Mouse (Mus musculus): Measurements from ENCODE around the gene Ppp2r5c. TPM values are rescaled to one million over a fixed set of nuclear protein-coding genes. Genes with fewer than 3 reads are reported as not detected.

Ppp2r5c gene
- total and polyA plus RNA-seq, 2 experiments from 2014 or later: 104 to 118 TPM

DNA sequence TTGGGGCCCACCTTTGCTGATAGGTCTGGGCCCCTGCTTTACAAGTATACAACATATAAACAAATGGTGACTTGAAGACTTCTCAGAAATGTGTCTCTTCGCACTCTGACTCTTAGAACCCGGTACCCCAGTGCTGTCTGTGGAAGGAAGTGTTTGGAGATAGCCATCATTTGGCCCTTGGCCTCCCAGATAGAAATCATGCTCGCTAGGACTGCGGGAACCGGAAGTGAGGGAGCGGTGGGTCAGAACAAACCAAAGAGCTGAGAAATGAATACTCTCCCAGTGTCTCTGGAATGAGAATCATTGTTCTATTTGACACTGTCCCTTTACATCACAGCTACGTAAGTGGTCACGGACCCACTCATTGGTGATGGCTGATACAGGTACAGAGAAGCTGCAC is 93.4 kb downstream of the Ppp2r5c start:
- DNase-seq (ENCODE audit: low spot score) (no peak), ATAC-seq (ENCODE audit: insufficient read depth, low read depth) (no peak)
- H3K9ac ChIP-seq (replicated peaks; ENCODE audit: low read depth, low read length): no peak overlapping the region
- TF ChIP-seq CTCF (IDR thresholded peaks at IDR 0.05; ENCODE audit: low read depth) (no peak), EP300 (IDR thresholded peaks at IDR 0.05; ENCODE audit: low read depth) (no peak)
- H3K27ac ChIP-seq (ENCODE audit: low read depth): no peak overlapping the region
- H3K36me3 ChIP-seq (replicated peaks; ENCODE audit: control insufficient read depth, insufficient read depth, low read length): peaks cover 11% of the 10 kb centered on the region; the same call in 1 of the 2 replicates
- WGBS: 85% methylated on average over 8 of the region's 8 CpGs
- H3K27me3 ChIP-seq (ENCODE audit: control insufficient read depth, insufficient read depth, low read length): no peaks in the 10 kb centered on the region
- H3K4me3 ChIP-seq (ENCODE audit: low read depth, low read length): no peak overlapping the region
- H3K9me3 ChIP-seq (replicated peaks; ENCODE audit: control insufficient read depth, low read length): no peaks in the 10 kb centered on the region
- 0 out of 2 replicates have a peak, but pooled peaks cover 11% of the 10 kb centered on the region for H3K4me1 ChIP-seq (ENCODE audit: control insufficient read depth, insufficient read depth)
- no peak overlapping the region for H3K4me2 ChIP-seq (ENCODE audit: low read depth, low read length)

DNA sequence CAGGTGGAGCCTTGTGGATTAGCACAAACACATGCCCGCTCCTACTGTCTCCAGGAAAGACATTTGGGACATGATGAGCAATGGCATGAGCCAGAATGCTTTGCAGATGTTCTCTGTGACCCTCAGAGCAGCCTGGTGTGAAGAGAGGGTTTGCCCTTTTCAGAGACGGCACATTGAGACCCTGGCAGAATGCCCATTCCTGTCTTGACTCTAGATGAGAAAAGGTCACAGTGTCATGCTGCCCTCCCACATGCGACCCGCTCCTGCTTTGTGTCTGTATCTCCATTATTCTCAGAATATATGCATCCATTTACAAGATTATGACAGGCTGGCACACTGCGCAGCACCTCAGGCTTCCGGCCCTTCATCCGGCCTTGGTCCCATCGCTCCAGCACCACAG is 94.1 kb downstream of the Ppp2r5c start:
- ATAC-seq (ENCODE audit: insufficient read depth, low read depth) (no peak; the same call in 1 of the 2 replicates), DNase-seq (ENCODE audit: low spot score) (no peak)
- Histone ChIP-seq H3K4me2 (ENCODE audit: low read depth, low read length) (no peak overlapping the region), H3K4me1 (ENCODE audit: control insufficient read depth, insufficient read depth) (0 out of 2 replicates have a peak, but pooled peaks cover 11% of the 10 kb centered on the region), H3K27me3 (ENCODE audit: control insufficient read depth, insufficient read depth, low read length) (no peaks in the 10 kb centered on the region), H3K36me3 (replicated peaks; ENCODE audit: control insufficient read depth, insufficient read depth, low read length) (peaks cover 16% of the 10 kb centered on the region), H3K9ac (replicated peaks; ENCODE audit: low read depth, low read length) (no peak overlapping the region), H3K9me3 (replicated peaks; ENCODE audit: control insufficient read depth, low read length) (no peaks in the 10 kb centered on the region), H3K4me3 (ENCODE audit: low read depth, low read length) (no peak overlapping the region), H3K27ac (ENCODE audit: low read depth) (no peak overlapping the region)
- TF ChIP-seq CTCF (IDR thresholded peaks at IDR 0.05; ENCODE audit: low read depth) (no peak), EP300 (IDR thresholded peaks at IDR 0.05; ENCODE audit: low read depth) (no peak)
- 63% methylated on average over 8 of the region's 8 CpGs for WGBS

DNA sequence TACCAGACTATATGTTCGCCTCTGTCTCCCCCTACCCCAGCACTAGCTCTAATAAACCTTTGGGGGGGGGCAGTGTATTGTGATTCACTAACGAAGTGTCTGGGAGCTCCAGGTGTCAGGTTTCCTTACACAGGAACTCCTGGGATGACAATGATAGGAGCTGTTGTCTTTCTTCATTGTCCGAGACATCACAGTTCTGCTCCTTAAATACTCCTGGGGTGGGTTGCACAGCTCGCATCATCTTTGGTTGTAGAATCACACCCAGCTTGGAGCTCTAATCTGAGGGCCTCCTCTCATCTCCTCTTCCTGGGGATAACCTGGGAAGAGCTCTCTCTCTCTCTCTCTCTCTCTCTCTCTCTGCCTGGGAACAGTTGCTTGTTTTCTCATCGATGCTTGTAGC is 94.6 kb downstream of the Ppp2r5c start:
- Histone ChIP-seq H3K4me1 (ENCODE audit: control insufficient read depth, insufficient read depth) (0 out of 2 replicates have a peak, but pooled peaks cover 11% of the 10 kb centered on the region), H3K4me3 (ENCODE audit: low read depth, low read length) (no peak overlapping the region), H3K9me3 (replicated peaks; ENCODE audit: control insufficient read depth, low read length) (no peaks in the 10 kb centered on the region), H3K27me3 (ENCODE audit: control insufficient read depth, insufficient read depth, low read length) (no peaks in the 10 kb centered on the region), H3K4me2 (ENCODE audit: low read depth, low read length) (no peak overlapping the region), H3K27ac (ENCODE audit: low read depth) (no peak overlapping the region), H3K9ac (replicated peaks; ENCODE audit: low read depth, low read length) (no peak overlapping the region), H3K36me3 (replicated peaks; ENCODE audit: control insufficient read depth, insufficient read depth, low read length) (peaks cover 22% of the 10 kb centered on the region)
- no peak for DNase-seq (ENCODE audit: low spot score)
- no peak for ATAC-seq (ENCODE audit: insufficient read depth, low read depth)
- TF ChIP-seq EP300 (IDR thresholded peaks at IDR 0.05; ENCODE audit: low read depth) (no peak), CTCF (IDR thresholded peaks at IDR 0.05; ENCODE audit: low read depth) (no peak)
- 89% methylated on average over 5 of the region's 5 CpGs for WGBS

DNA sequence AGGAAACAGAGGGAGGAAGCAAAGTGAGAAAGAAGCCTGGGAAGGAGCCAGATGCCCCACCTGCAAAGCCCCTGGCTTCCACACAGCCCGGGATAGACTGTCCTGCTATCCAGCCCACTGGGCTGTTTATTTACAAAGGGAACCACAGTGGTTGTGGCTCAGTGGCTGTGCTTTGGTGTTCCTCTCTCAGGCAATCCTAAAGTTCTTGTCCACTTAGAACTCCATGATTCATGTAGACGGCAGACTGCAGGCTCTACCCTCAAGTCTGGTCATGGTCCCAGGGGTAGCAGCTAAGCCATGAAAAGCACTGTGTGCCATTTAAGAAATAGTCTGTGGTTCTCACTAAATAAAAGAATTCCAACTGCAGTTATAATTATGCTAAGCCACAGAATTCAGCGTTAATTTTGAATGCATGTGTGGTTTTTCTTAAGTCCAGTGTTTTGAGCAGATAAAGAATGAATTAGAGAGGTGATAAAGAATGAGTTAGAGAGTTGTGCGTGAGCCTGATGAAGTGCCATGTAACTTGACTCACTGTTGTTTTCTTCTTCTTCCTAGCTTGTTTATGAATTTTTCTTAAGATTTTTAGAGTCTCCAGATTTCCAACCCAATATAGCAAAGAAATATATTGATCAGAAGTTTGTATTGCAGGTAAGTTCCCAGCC is 98.3 kb downstream of the Ppp2r5c start:
- 76% methylated on average over 4 of the region's 4 CpGs for WGBS
- Histone ChIP-seq H3K27me3 (ENCODE audit: control insufficient read depth, insufficient read depth, low read length) (no peaks in the 10 kb centered on the region), H3K9me3 (replicated peaks; ENCODE audit: control insufficient read depth, low read length) (no peaks in the 10 kb centered on the region), H3K4me2 (ENCODE audit: low read depth, low read length) (no peak overlapping the region), H3K36me3 (replicated peaks; ENCODE audit: control insufficient read depth, insufficient read depth, low read length) (peaks cover 54% of the 10 kb centered on the region), H3K27ac (ENCODE audit: low read depth) (no peak overlapping the region), H3K4me3 (ENCODE audit: low read depth, low read length) (no peak overlapping the region), H3K9ac (replicated peaks; ENCODE audit: low read depth, low read length) (no peak overlapping the region), H3K4me1 (ENCODE audit: control insufficient read depth, insufficient read depth) (0 out of 2 replicates have a peak, but pooled peaks cover 11% of the 10 kb centered on the region)
- DNase-seq (ENCODE audit: low spot score) (no peak), ATAC-seq (ENCODE audit: insufficient read depth, low read depth) (no peak)
- no peak for TF ChIP-seq EP300 (IDR thresholded peaks at IDR 0.05; ENCODE audit: low read depth)

DNA sequence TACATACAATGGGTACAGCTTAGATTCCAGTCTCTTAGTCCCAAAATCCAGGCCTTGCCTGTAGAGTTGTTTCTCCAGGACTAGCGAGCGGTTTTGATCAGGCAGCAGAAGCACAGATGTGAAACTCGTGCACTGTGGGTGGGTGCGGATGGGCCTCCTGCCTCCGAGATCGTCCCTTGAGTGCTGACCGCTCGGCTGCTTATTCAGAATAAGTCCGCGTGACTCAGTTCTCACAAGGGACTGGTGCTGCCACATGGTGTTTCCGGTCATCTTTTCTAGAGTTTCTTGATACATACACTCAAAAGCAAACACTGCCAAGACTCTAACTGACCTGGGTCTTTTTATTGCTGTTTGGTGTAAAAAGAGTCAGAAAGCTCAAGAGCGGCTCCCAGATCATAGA is 100.7 kb downstream of the Ppp2r5c start:
- ATAC-seq (ENCODE audit: insufficient read depth, low read depth) (no peak), DNase-seq (ENCODE audit: low spot score) (no peak)
- Histone ChIP-seq H3K36me3 (replicated peaks; ENCODE audit: control insufficient read depth, insufficient read depth, low read length) (peaks cover 72% of the 10 kb centered on the region), H3K27me3 (ENCODE audit: control insufficient read depth, insufficient read depth, low read length) (no peaks in the 10 kb centered on the region), H3K27ac (ENCODE audit: low read depth) (no peak overlapping the region), H3K4me2 (ENCODE audit: low read depth, low read length) (no peak overlapping the region), H3K4me1 (ENCODE audit: control insufficient read depth, insufficient read depth) (no peaks in the 10 kb centered on the region), H3K9ac (replicated peaks; ENCODE audit: low read depth, low read length) (no peak overlapping the region), H3K9me3 (replicated peaks; ENCODE audit: control insufficient read depth, low read length) (no peaks in the 10 kb centered on the region), H3K4me3 (ENCODE audit: low read depth, low read length) (no peak overlapping the region)
- WGBS: 74% methylated on average over 12 of the region's 12 CpGs
- no peak for TF ChIP-seq EP300 (IDR thresholded peaks at IDR 0.05; ENCODE audit: low read depth)
- TF ChIP-seq CTCF (IDR thresholded peaks at IDR 0.05; ENCODE audit: low read depth): no peak

All from heart, postnatal 0 days (tissue).